ENCODE assay signal across 13 mouse cellular contexts in genomic region chr11:84362633-84363243, GRCm38 (mm10).
DNase-seq lines count a peak whose midpoint lies in the region; ATAC-seq and TF ChIP-seq lines count a peak whose summit lies in the region.
"Had no signal": no experiment of that assay in that cellular context is flagged by ENCODE, and none has a peak within 500 bp of the region (broad histone marks: within the 10 kb centered on the region; RNA-seq: fewer than 3 reads in every experiment).

No protein-coding gene starts in this region.

- no peak overlapping the region for H3K9ac ChIP-seq in neural tube, embryonic 12.5 days
- H3K9ac ChIP-seq in intestine, embryonic 15.5 days, result no peak overlapping the region
- H3K9ac ChIP-seq: limb, embryonic 15.5 days had no signal

- DNase-seq in neural tube, embryonic 10.5 days (ENCODE audit: extremely low spot score, low spot score), result no peak
- DNase-seq in kidney, postnatal 36 days, result peak; percentile 56 to 71
- no peak for DNase-seq in right cerebral cortex, postnatal 36 days (ENCODE audit: low spot score in 2 of 2)
- DNase-seq in left cerebral cortex, adult 2 months (ENCODE audit: extremely low spot score in 1 of 2, low spot score in 2 of 2), result no peak
- no peak for DNase-seq in frontal cortex, postnatal 14 days (ENCODE audit: low spot score in 2 of 2)
- DNase-seq: adrenal gland, postnatal 36 days; cerebellum, adult 9-11 months; gastrocnemius, postnatal 36 days; heart, postnatal 14 days; layer of hippocampus, adult 9-11 months had no signal

- peak overlapping the region; percentile 8; the same call in 1 of the 2 replicates for H3K27ac ChIP-seq in neural tube, embryonic 12.5 days
- peak overlapping the region; percentile 78 for H3K27ac ChIP-seq in intestine, embryonic 15.5 days
- H3K27ac ChIP-seq in left cerebral cortex, adult 2 months, result no peak overlapping the region
- H3K27ac ChIP-seq: limb, embryonic 15.5 days had no signal

- intact Hi-C loops in left cerebral cortex, adult 2 months (cut with DNase I), result no loop called here

- no peak overlapping the region for H3K4me3 ChIP-seq in neural tube, embryonic 12.5 days
- no peak overlapping the region for H3K4me3 ChIP-seq in intestine, embryonic 15.5 days (replicated peaks)
- no peak overlapping the region for H3K4me3 ChIP-seq in left cerebral cortex, adult 2 months
- H3K4me3 ChIP-seq: limb, embryonic 15.5 days had no signal

- H3K4me2 ChIP-seq in neural tube, embryonic 12.5 days (replicated peaks), result no peak overlapping the region
- H3K4me2 ChIP-seq in intestine, embryonic 15.5 days (replicated peaks), result 0 out of 2 replicates have a peak overlapping the region, but pooled peaks have one; percentile 4
- H3K4me2 ChIP-seq: limb, embryonic 15.5 days had no signal

- TF ChIP-seq CTCF in left cerebral cortex, adult 2 months (IDR thresholded peaks at IDR 0.05), result no peak

- no peaks in the 10 kb centered on the region for H3K27me3 ChIP-seq in neural tube, embryonic 12.5 days (replicated peaks)
- H3K27me3 ChIP-seq in intestine, embryonic 15.5 days (replicated peaks), result no peaks in the 10 kb centered on the region
- H3K27me3 ChIP-seq: limb, embryonic 15.5 days had no signal

- peaks cover 23% of the 10 kb centered on the region for H3K4me1 ChIP-seq in neural tube, embryonic 12.5 days
- H3K4me1 ChIP-seq in intestine, embryonic 15.5 days (replicated peaks), result 0 out of 2 replicates have a peak, but pooled peaks cover 5% of the 10 kb centered on the region
- H3K4me1 ChIP-seq: limb, embryonic 15.5 days had no signal

- 22% methylated on average over 6 of the region's 6 CpGs for WGBS in neural tube, embryonic 12.5 days
- WGBS in intestine, embryonic 15.5 days, result 48% methylated on average over 6 of the region's 6 CpGs

- no peak for ATAC-seq in neural tube, embryonic 12.5 days (ENCODE audit: low FRiP score, low read depth)
- peak; percentile 96 for ATAC-seq in intestine, embryonic 15.5 days

- no peaks in the 10 kb centered on the region for H3K9me3 ChIP-seq in neural tube, embryonic 12.5 days
- H3K9me3 ChIP-seq in intestine, embryonic 15.5 days, result no peaks in the 10 kb centered on the region
- H3K9me3 ChIP-seq: limb, embryonic 15.5 days had no signal

- H3K36me3 ChIP-seq in neural tube, embryonic 12.5 days, result peaks cover 9% of the 10 kb centered on the region; the same call in 1 of the 2 replicates
- no peaks in the 10 kb centered on the region for H3K36me3 ChIP-seq in intestine, embryonic 15.5 days

Comparison
In these comparisons a context has a peak if more than half of its experiments do, and no peak if none do; other contexts are left out.
1. DNase-seq: peak in kidney, postnatal 36 days (2 of 2); none in neural tube, embryonic 10.5 days (single experiment), right cerebral cortex, postnatal 36 days (0 of 2), left cerebral cortex, adult 2 months (0 of 2) and frontal cortex, postnatal 14 days (0 of 2).